Mouse (Mus musculus): ENCODE measurements around the gene Olfr633. TPM values are rescaled to one million over a fixed set of nuclear protein-coding genes. Genes with fewer than 3 reads are reported as not detected.
"Not testable (repeated sequence)": the region's sequence is repeated elsewhere in the genome, so short reads cannot be mapped to it uniquely, and the experiment has no call there.

Olfr633 gene
- polyA plus RNA-seq, 1 experiment from 2014 or later = not detected

DNA sequence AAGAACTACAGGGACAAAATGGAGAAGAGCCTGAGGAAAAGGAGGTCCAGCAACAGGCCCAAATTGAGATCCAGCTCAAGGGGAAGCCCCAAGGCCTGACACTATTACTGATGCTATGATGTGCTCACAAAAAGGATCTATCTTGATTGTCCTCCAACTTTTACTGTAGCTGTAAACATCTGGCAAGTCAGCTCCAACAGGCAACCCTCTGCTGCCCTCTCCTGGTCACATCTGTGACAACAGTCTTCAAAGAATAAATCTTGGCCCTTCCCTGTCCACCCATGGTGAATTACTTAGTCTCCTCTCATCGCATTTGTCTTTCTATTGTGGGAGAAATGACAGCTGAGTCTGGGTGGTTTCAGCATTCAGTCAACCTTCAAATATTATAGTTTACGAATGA lies 1.5 kb upstream of the Olfr633 start:
- Histone ChIP-seq H3K27me3 (replicated peaks; ENCODE audit: insufficient read depth, low read length) (no peaks in the 10 kb centered on the region), H3K4me2 (replicated peaks; ENCODE audit: low read depth, low read length) (no peak overlapping the region), H3K9me3 (ENCODE audit: low read length) (no peaks in the 10 kb centered on the region), H3K36me3 (ENCODE audit: insufficient read depth, low read length) (no peaks in the 10 kb centered on the region), H3K9ac (replicated peaks; ENCODE audit: low read depth) (no peak overlapping the region), H3K27ac (ENCODE audit: low read length) (no peak overlapping the region), H3K4me1 (ENCODE audit: insufficient read depth, low read depth, low read length) (no peaks in the 10 kb centered on the region), H3K4me3 (ENCODE audit: low read depth, low read length) (no peak overlapping the region)
- no peak for ATAC-seq
- peak; percentile 53 for DNase-seq (ENCODE audit: low spot score)
- TF ChIP-seq EP300 (IDR thresholded peaks at IDR 0.05) = no peak
- peak; percentile 80 for TF ChIP-seq CTCF (IDR thresholded peaks at IDR 0.05)
- 27% methylated on average over 2 of the region's 2 CpGs for WGBS

DNA sequence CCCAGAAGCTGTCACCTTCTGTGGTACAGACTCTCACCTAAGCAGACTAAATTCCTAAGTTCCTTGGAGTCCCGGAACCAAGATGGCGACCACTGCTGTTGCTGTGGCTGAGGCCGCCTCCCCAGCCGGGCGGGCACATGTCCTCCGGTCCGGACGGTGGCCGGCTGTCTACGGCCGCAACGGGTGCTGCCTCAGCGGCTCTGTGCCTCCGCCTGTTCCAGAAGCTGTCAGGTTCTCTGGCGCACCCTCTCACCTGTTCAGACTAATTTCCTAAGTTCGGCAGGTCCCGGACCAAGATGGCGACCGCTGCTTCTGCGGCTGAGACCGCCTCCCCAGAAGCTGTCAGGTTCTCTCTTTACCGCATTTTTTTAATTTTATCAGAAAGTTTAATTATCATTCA lies 22.6 kb downstream of the Olfr633 start:
- ATAC-seq; H3K9me3 ChIP-seq (ENCODE audit: low read length); H3K4me1 ChIP-seq (ENCODE audit: insufficient read depth, low read depth, low read length); H3K4me3 ChIP-seq (ENCODE audit: low read depth, low read length); DNase-seq (ENCODE audit: low spot score); H3K27me3 ChIP-seq (replicated peaks; ENCODE audit: insufficient read depth, low read length); H3K9ac ChIP-seq (replicated peaks; ENCODE audit: low read depth); H3K4me2 ChIP-seq (replicated peaks; ENCODE audit: low read depth, low read length); H3K27ac ChIP-seq (ENCODE audit: low read length); H3K36me3 ChIP-seq (ENCODE audit: insufficient read depth, low read length): not testable (repeated sequence)
- WGBS = 93% methylated on average over 22 of the region's 22 CpGs

DNA sequence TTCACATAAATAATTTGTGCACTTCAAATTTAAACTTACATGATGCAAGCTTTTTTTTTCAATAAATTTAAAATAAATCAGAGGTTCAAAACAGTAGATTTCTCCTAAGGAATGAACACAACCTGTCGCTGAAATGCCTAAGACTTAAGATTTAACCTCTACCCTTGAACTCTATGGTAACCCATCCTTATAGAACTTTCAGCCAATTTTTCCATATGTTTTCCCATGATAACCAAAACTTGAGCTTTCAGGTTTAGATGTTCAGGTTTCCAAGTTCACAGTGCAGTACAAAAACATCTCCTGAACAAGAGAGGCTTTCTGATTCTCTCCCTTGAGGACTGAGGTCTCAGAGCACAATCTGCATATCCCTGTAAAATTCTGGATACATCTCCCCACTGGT lies 26.6 kb downstream of the Olfr633 start, which contains the start of gene Olfr635:
Gene Olfr635 (plus strand): TSS at position 301 of the 400 bp plus-strand sequence.
- H3K4me2 ChIP-seq (replicated peaks; ENCODE audit: low read depth, low read length) = no peak within 1 kb of the TSS
- no peak for ATAC-seq
- DNase-seq (ENCODE audit: low spot score) = no peak
- TF ChIP-seq EP300 (IDR thresholded peaks at IDR 0.05) (no peak), CTCF (IDR thresholded peaks at IDR 0.05) (no peak)
- 73% methylated on average over 1 of the region's 1 CpGs for WGBS
- no peaks in the 10 kb centered on the region for H3K27me3 ChIP-seq (replicated peaks; ENCODE audit: insufficient read depth, low read length)
- H3K9ac ChIP-seq (replicated peaks; ENCODE audit: low read depth) = no peak within 1 kb of the TSS
- no peaks in the 10 kb centered on the region for H3K36me3 ChIP-seq (ENCODE audit: insufficient read depth, low read length)
- H3K9me3 ChIP-seq (ENCODE audit: low read length) = no peaks in the 10 kb centered on the region
- H3K4me1 ChIP-seq (ENCODE audit: insufficient read depth, low read depth, low read length) = no peaks in the 10 kb centered on the region
- no peak within 1 kb of the TSS for H3K27ac ChIP-seq (ENCODE audit: low read length)
- H3K4me3 ChIP-seq (ENCODE audit: low read depth, low read length) = no peak within 1 kb of the TSS

DNA sequence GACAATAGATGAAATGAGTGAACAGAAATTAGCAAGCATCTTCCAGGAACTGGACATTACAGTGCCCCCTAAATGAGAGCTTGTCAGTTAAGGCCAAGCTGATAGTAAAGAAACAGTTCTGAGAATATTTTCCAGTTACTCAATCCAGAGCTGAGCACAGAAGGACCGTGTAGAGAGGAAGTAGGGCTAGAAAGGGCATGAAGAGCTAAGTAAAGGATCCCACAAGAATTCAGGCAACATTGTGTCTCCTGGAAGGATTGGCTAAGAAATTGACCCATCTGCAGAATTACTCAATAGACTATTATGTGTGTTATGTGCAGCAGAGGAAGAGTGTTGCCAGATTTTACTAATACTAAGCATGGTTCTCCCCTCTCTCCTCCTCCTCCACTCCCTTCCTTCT lies 27.5 kb downstream of the Olfr633 start:
- Histone ChIP-seq H3K4me1 (ENCODE audit: insufficient read depth, low read depth, low read length) (no peaks in the 10 kb centered on the region), H3K36me3 (ENCODE audit: insufficient read depth, low read length) (no peaks in the 10 kb centered on the region), H3K4me2 (replicated peaks; ENCODE audit: low read depth, low read length) (no peak overlapping the region), H3K27ac (ENCODE audit: low read length) (no peak overlapping the region), H3K27me3 (replicated peaks; ENCODE audit: insufficient read depth, low read length) (no peaks in the 10 kb centered on the region), H3K9ac (replicated peaks; ENCODE audit: low read depth) (no peak overlapping the region), H3K4me3 (ENCODE audit: low read depth, low read length) (no peak overlapping the region), H3K9me3 (ENCODE audit: low read length) (no peaks in the 10 kb centered on the region)
- no peak for ATAC-seq
- 28% methylated on average over 1 of the region's 1 CpGs for WGBS
- TF ChIP-seq CTCF (IDR thresholded peaks at IDR 0.05) = no peak
- TF ChIP-seq EP300 (IDR thresholded peaks at IDR 0.05) = no peak
- DNase-seq (ENCODE audit: low spot score) = no peak

DNA sequence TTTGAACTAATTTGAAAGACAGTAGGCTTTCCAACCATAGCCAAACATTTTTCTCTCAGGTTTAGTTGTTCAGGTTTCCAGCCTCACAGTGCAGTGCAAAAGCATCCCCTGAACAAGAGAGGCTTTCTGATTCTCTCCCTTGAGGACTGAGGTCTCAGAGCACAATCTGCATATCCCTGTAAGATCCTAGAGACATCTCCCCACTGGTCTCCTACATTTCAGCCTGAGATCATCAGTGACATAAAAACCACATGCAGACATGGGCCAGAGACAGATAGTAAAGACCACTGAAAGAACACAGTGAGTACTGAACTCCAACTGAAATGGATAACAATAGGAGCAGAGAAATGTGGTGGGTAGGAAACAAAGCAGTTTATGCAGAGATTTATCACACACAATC lies 54.2 kb downstream of the Olfr633 start, which contains the start of gene Olfr638:
Gene Olfr638 (plus strand): TSS at position 301 of the 400 bp plus-strand sequence.
- Histone ChIP-seq H3K9ac (replicated peaks; ENCODE audit: low read depth) (no peak within 1 kb of the TSS), H3K4me1 (ENCODE audit: insufficient read depth, low read depth, low read length) (no peaks in the 10 kb centered on the region), H3K9me3 (ENCODE audit: low read length) (no peaks in the 10 kb centered on the region), H3K27ac (ENCODE audit: low read length) (no peak within 1 kb of the TSS), H3K4me2 (replicated peaks; ENCODE audit: low read depth, low read length) (no peak within 1 kb of the TSS), H3K4me3 (ENCODE audit: low read depth, low read length) (no peak within 1 kb of the TSS), H3K27me3 (replicated peaks; ENCODE audit: insufficient read depth, low read length) (no peaks in the 10 kb centered on the region), H3K36me3 (ENCODE audit: insufficient read depth, low read length) (no peaks in the 10 kb centered on the region)
- DNase-seq (ENCODE audit: low spot score) = no peak
- TF ChIP-seq CTCF (IDR thresholded peaks at IDR 0.05) = no peak
- no peak for TF ChIP-seq EP300 (IDR thresholded peaks at IDR 0.05)
- no peak for ATAC-seq

Other genes starting within 250 kb of the Olfr633 start
- not detected in 2 replicates for gene Olfr243, start 229.8 kb upstream of the Olfr633 start, polyA plus RNA-seq (2015; fragmentation: Nextera tagmentation; extraction: Ambion mirVana)
- gene Olfr628, start 214.1 kb upstream of the Olfr633 start, polyA plus RNA-seq (2015; fragmentation: Nextera tagmentation; extraction: Ambion mirVana) = not detected in 2 replicates
- not detected in 2 replicates for gene Olfr629, start 199.5 kb upstream of the Olfr633 start, polyA plus RNA-seq (2015; fragmentation: Nextera tagmentation; extraction: Ambion mirVana)
- not detected in 2 replicates for gene Olfr630, start 187.1 kb upstream of the Olfr633 start, polyA plus RNA-seq (2015; fragmentation: Nextera tagmentation; extraction: Ambion mirVana)
- 0.05 TPM in 1 of 2 replicates, not detected in the other for gene Olfr69, start 172.8 kb upstream of the Olfr633 start, polyA plus RNA-seq (2015; fragmentation: Nextera tagmentation; extraction: Ambion mirVana)
- not detected in 2 replicates for gene Olfr68, start 164.7 kb upstream of the Olfr633 start, polyA plus RNA-seq (2015; fragmentation: Nextera tagmentation; extraction: Ambion mirVana)
- gene Olfr67, start 152.6 kb upstream of the Olfr633 start, polyA plus RNA-seq (2015; fragmentation: Nextera tagmentation; extraction: Ambion mirVana) = not detected in 2 replicates
- 4,793 and 5,487 TPM in 2 replicates for gene Hbb-bt, start 130.4 kb upstream of the Olfr633 start, polyA plus RNA-seq (2015; fragmentation: Nextera tagmentation; extraction: Ambion mirVana)
- 19,829 and 23,579 TPM in 2 replicates for gene Hbb-bs, start 116.3 kb upstream of the Olfr633 start, polyA plus RNA-seq (2015; fragmentation: Nextera tagmentation; extraction: Ambion mirVana)
- not detected in 2 replicates for gene Hbb-bh2, start 103.9 kb upstream of the Olfr633 start, polyA plus RNA-seq (2015; fragmentation: Nextera tagmentation; extraction: Ambion mirVana)
- gene Hbb-bh1, start 101.3 kb upstream of the Olfr633 start, polyA plus RNA-seq (2015; fragmentation: Nextera tagmentation; extraction: Ambion mirVana) = 0.27 TPM in 1 of 2 replicates, not detected in the other
- 11.4 and 11.9 TPM in 2 replicates for gene Hbb-y, start 91.2 kb upstream of the Olfr633 start, polyA plus RNA-seq (2015; fragmentation: Nextera tagmentation; extraction: Ambion mirVana)
- not detected in 2 replicates for gene Olfr66, start 58.2 kb upstream of the Olfr633 start, polyA plus RNA-seq (2015; fragmentation: Nextera tagmentation; extraction: Ambion mirVana)
- not detected in 2 replicates for gene Olfr64, start 50.0 kb upstream of the Olfr633 start, polyA plus RNA-seq (2015; fragmentation: Nextera tagmentation; extraction: Ambion mirVana)
- gene Olfr65, start 41.0 kb upstream of the Olfr633 start, polyA plus RNA-seq (2015; fragmentation: Nextera tagmentation; extraction: Ambion mirVana) = 0.05 TPM in 1 of 2 replicates, not detected in the other
- not detected in 2 replicates for gene Olfr631, start 15.6 kb upstream of the Olfr633 start, polyA plus RNA-seq (2015; fragmentation: Nextera tagmentation; extraction: Ambion mirVana)
- not detected in 2 replicates for gene Olfr632, start 10.1 kb upstream of the Olfr633 start, polyA plus RNA-seq (2015; fragmentation: Nextera tagmentation; extraction: Ambion mirVana)
- not detected in 2 replicates for gene Olfr635, start 26.7 kb downstream of the Olfr633 start, polyA plus RNA-seq (2015; fragmentation: Nextera tagmentation; extraction: Ambion mirVana)
- not detected in 2 replicates for gene Olfr638, start 54.3 kb downstream of the Olfr633 start, polyA plus RNA-seq (2015; fragmentation: Nextera tagmentation; extraction: Ambion mirVana)
- gene Olfr639, start 72.9 kb downstream of the Olfr633 start, polyA plus RNA-seq (2015; fragmentation: Nextera tagmentation; extraction: Ambion mirVana) = not detected in 2 replicates
- not detected in 2 replicates for gene Olfr640, start 81.1 kb downstream of the Olfr633 start, polyA plus RNA-seq (2015; fragmentation: Nextera tagmentation; extraction: Ambion mirVana)
- not detected in 2 replicates for gene Olfr641, start 91.0 kb downstream of the Olfr633 start, polyA plus RNA-seq (2015; fragmentation: Nextera tagmentation; extraction: Ambion mirVana)
- not detected in 2 replicates for gene Olfr642, start 108.2 kb downstream of the Olfr633 start, polyA plus RNA-seq (2015; fragmentation: Nextera tagmentation; extraction: Ambion mirVana)
- gene 4930516K23Rik, start 117.0 kb downstream of the Olfr633 start, polyA plus RNA-seq (2015; fragmentation: Nextera tagmentation; extraction: Ambion mirVana) = not detected in 2 replicates
- gene Olfr644, start 127.4 kb downstream of the Olfr633 start, polyA plus RNA-seq (2015; fragmentation: Nextera tagmentation; extraction: Ambion mirVana) = not detected in 2 replicates
- not detected in 2 replicates for gene Olfr645, start 141.0 kb downstream of the Olfr633 start, polyA plus RNA-seq (2015; fragmentation: Nextera tagmentation; extraction: Ambion mirVana)
- not detected in 2 replicates for gene Olfr646, start 160.4 kb downstream of the Olfr633 start, polyA plus RNA-seq (2015; fragmentation: Nextera tagmentation; extraction: Ambion mirVana)
- gene Ubqln5, start 185.4 kb downstream of the Olfr633 start, polyA plus RNA-seq (2015; fragmentation: Nextera tagmentation; extraction: Ambion mirVana) = not detected in 2 replicates
- gene Olfr643, start 193.0 kb downstream of the Olfr633 start, polyA plus RNA-seq (2015; fragmentation: Nextera tagmentation; extraction: Ambion mirVana) = not detected in 2 replicates
- not detected in 2 replicates for gene Ubqln3, start 198.8 kb downstream of the Olfr633 start, polyA plus RNA-seq (2015; fragmentation: Nextera tagmentation; extraction: Ambion mirVana)
- not detected in 2 replicates for gene Ubqlnl, start 206.1 kb downstream of the Olfr633 start, polyA plus RNA-seq (2015; fragmentation: Nextera tagmentation; extraction: Ambion mirVana)
- gene Olfm5, start 220.4 kb downstream of the Olfr633 start, polyA plus RNA-seq (2015; fragmentation: Nextera tagmentation; extraction: Ambion mirVana) = not detected in 2 replicates
- 0.13 TPM in 1 of 2 replicates, not detected in the other for gene Olfr648, start 239.0 kb downstream of the Olfr633 start, polyA plus RNA-seq (2015; fragmentation: Nextera tagmentation; extraction: Ambion mirVana)